Mouse (Mus musculus): ENCODE data around the gene Il34. TPM values are rescaled to one million over a fixed set of nuclear protein-coding genes. Genes with fewer than 3 reads are reported as not detected.
A peak's percentile ranks its signal among the peaks of the same experiment; 100 is the strongest.

Gene Il34
- total and polyA plus RNA-seq, 3 experiments: 3.3 to 15.3 (median 5.3) TPM

DNA sequence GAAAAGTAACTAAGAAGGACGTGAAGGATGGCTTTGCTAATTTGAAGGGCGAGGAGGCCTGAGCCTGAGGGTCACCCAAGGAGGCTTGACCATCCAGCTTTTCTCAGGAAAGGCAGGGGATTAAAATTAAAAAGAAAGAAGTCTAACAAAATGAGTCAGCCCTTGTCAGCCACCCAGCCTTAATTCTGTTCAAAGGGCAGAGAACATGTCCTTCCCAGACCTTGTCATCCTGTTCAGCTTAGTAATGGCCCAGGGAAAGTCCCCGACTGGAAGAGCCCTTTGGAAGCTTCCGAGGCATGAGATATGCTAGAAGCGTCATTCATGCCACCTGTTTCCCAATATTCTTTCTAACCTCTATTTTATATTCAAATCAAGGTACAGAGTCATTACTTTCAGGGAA, 2.7 kb downstream of the Il34 start:
- Histone ChIP-seq H3K27me3 (ENCODE audit: control insufficient read depth, insufficient read depth, low read length) (no peaks in the 10 kb centered on the region), H3K27ac (peak overlapping the region; percentile 28), H3K79me2 (replicated peaks; ENCODE audit: control insufficient read depth, insufficient read depth, low read length) (no peaks in the 10 kb centered on the region), H3K4me3 (no peak overlapping the region), H3K9ac (ENCODE audit: low read depth, low read length) (no peak overlapping the region), H3K4me1 (ENCODE audit: control insufficient read depth, insufficient read depth, low read length) (no peaks in the 10 kb centered on the region), H3K36me3 (ENCODE audit: control insufficient read depth, insufficient read depth, low read length) (no peaks in the 10 kb centered on the region)
- no peak for DNase-seq
- intact Hi-C loops (cut with DNase I): no loop called here
- 58% methylated on average over 5 of the region's 5 CpGs for WGBS
- TF ChIP-seq CTCF (IDR thresholded peaks at IDR 0.05) (no peak), POLR2A (IDR thresholded peaks at IDR 0.05; ENCODE audit: insufficient read depth, low read depth, low read length) (no peak)

- H3K27me3 ChIP-seq (ENCODE audit: control insufficient read depth, insufficient read depth, low read length): no peaks in the 10 kb centered on the region
- H3K27ac ChIP-seq: no peak overlapping the region
- TF ChIP-seq POLR2A (IDR thresholded peaks at IDR 0.05; ENCODE audit: insufficient read depth, low read depth, low read length): no peak
- TF ChIP-seq CTCF (IDR thresholded peaks at IDR 0.05): no peak
- no peak for TF ChIP-seq EP300 (IDR thresholded peaks at IDR 0.05; ENCODE audit: insufficient read depth, low read depth, low read length)
- no peaks in the 10 kb centered on the region for H3K36me3 ChIP-seq (ENCODE audit: control insufficient read depth, insufficient read depth, low read length)
- no peak overlapping the region for H3K4me3 ChIP-seq
- 0 out of 2 replicates have a peak, but pooled peaks cover 2% of the 10 kb centered on the region for H3K4me1 ChIP-seq (ENCODE audit: control insufficient read depth, insufficient read depth, low read length)
- WGBS: 95% methylated on average over 8 of the region's 8 CpGs
- no peaks in the 10 kb centered on the region for H3K79me2 ChIP-seq (replicated peaks; ENCODE audit: control insufficient read depth, insufficient read depth, low read length)
- intact Hi-C loops (cut with DNase I): no loop called here
- DNase-seq: no peak
- no peak overlapping the region for H3K9ac ChIP-seq (ENCODE audit: low read depth, low read length)
Measured at GRCm38 (mm10) chr8:110797086-110797485, 8.6 kb downstream of the Il34 start.

DNA sequence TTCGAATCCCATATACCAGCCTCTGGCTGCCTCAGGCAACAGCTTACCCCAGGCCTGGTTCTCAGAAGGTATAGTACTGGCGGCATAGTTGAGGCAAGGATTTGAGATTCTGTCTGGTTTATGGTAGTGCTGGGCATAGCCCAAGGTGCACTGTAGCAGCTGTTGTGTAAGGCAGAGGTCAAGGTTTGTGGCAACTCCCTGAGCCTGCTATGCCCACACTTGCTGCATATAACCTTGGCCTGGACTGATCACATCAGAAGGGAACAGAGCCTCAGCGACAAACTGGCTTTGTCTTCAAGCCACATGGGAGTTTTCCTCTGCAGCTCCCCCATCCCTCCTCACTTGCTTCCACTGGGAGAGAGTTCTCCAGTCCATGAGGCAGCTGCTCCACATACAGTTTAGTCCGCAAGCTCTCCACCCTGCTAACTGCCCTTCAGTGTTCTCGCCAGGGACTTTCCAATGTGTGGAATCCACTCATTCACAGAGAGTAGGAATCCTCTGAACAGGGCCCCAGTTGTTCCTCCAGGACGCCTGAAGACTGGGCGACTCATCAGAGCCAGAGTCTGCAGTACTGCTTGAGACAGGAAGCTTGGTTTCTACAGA, 11.3 kb downstream of the Il34 start:
- H3K4me1 ChIP-seq (ENCODE audit: control insufficient read depth, insufficient read depth, low read length): peaks cover 6% of the 10 kb centered on the region
- TF ChIP-seq CTCF (IDR thresholded peaks at IDR 0.05) (no peak), POLR2A (IDR thresholded peaks at IDR 0.05; ENCODE audit: insufficient read depth, low read depth, low read length) (no peak), EP300 (IDR thresholded peaks at IDR 0.05; ENCODE audit: insufficient read depth, low read depth, low read length) (no peak)
- H3K27ac ChIP-seq: no peak overlapping the region
- intact Hi-C loops (cut with DNase I): no loop called here
- H3K36me3 ChIP-seq (ENCODE audit: control insufficient read depth, insufficient read depth, low read length): no peaks in the 10 kb centered on the region
- 61% methylated on average over 7 of the region's 7 CpGs for WGBS
- no peak overlapping the region for H3K4me3 ChIP-seq
- no peaks in the 10 kb centered on the region for H3K27me3 ChIP-seq (ENCODE audit: control insufficient read depth, insufficient read depth, low read length)
- DNase-seq: no peak
- H3K79me2 ChIP-seq (replicated peaks; ENCODE audit: control insufficient read depth, insufficient read depth, low read length): no peaks in the 10 kb centered on the region
- H3K9ac ChIP-seq (ENCODE audit: low read depth, low read length): no peak overlapping the region

GRCm38 (mm10) chr8:110793936-110794335, 11.8 kb downstream of the Il34 start:
- no peaks in the 10 kb centered on the region for H3K36me3 ChIP-seq (ENCODE audit: control insufficient read depth, insufficient read depth, low read length)
- H3K79me2 ChIP-seq (replicated peaks; ENCODE audit: control insufficient read depth, insufficient read depth, low read length): no peaks in the 10 kb centered on the region
- no peak for DNase-seq
- H3K4me1 ChIP-seq (ENCODE audit: control insufficient read depth, insufficient read depth, low read length): peaks cover 6% of the 10 kb centered on the region
- no peak overlapping the region for H3K4me3 ChIP-seq
- H3K9ac ChIP-seq (ENCODE audit: low read depth, low read length): no peak overlapping the region
- no peak overlapping the region for H3K27ac ChIP-seq
- WGBS: 92% methylated on average over 9 of the region's 9 CpGs
- intact Hi-C loops (cut with DNase I): no loop called here
- H3K27me3 ChIP-seq (ENCODE audit: control insufficient read depth, insufficient read depth, low read length): no peaks in the 10 kb centered on the region
- TF ChIP-seq CTCF (IDR thresholded peaks at IDR 0.05) (no peak), EP300 (IDR thresholded peaks at IDR 0.05; ENCODE audit: insufficient read depth, low read depth, low read length) (no peak), POLR2A (IDR thresholded peaks at IDR 0.05; ENCODE audit: insufficient read depth, low read depth, low read length) (no peak)

DNA sequence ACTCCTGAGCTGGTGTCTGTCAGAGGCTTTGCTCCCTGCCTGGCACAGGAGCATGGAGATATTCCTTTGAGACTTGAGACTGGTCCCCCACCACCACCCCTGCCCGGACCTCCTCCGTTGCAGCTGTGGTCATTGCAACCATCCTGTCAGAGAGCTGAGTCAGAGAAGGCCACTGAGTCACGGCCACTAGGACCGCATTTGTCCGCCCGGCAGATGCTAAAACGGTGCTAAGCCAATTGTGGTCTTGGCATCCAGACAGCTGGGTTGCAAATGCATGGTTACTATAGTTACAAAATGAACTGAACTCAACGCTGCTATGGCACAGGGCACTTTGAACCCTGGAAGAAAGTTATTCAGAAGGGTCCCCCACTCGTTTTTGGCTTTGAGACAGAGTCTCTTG, 12.2 kb downstream of the Il34 start:
- Histone ChIP-seq H3K27ac (no peak overlapping the region), H3K4me1 (ENCODE audit: control insufficient read depth, insufficient read depth, low read length) (peaks cover 6% of the 10 kb centered on the region), H3K79me2 (replicated peaks; ENCODE audit: control insufficient read depth, insufficient read depth, low read length) (no peaks in the 10 kb centered on the region), H3K4me3 (no peak overlapping the region), H3K36me3 (ENCODE audit: control insufficient read depth, insufficient read depth, low read length) (no peaks in the 10 kb centered on the region), H3K27me3 (ENCODE audit: control insufficient read depth, insufficient read depth, low read length) (no peaks in the 10 kb centered on the region), H3K9ac (ENCODE audit: low read depth, low read length) (no peak overlapping the region)
- TF ChIP-seq EP300 (IDR thresholded peaks at IDR 0.05; ENCODE audit: insufficient read depth, low read depth, low read length) (no peak), CTCF (IDR thresholded peaks at IDR 0.05) (no peak), POLR2A (IDR thresholded peaks at IDR 0.05; ENCODE audit: insufficient read depth, low read depth, low read length) (no peak)
- 65% methylated on average over 9 of the region's 9 CpGs for WGBS
- intact Hi-C loops (cut with DNase I): no loop called here
- no peak for DNase-seq

DNA sequence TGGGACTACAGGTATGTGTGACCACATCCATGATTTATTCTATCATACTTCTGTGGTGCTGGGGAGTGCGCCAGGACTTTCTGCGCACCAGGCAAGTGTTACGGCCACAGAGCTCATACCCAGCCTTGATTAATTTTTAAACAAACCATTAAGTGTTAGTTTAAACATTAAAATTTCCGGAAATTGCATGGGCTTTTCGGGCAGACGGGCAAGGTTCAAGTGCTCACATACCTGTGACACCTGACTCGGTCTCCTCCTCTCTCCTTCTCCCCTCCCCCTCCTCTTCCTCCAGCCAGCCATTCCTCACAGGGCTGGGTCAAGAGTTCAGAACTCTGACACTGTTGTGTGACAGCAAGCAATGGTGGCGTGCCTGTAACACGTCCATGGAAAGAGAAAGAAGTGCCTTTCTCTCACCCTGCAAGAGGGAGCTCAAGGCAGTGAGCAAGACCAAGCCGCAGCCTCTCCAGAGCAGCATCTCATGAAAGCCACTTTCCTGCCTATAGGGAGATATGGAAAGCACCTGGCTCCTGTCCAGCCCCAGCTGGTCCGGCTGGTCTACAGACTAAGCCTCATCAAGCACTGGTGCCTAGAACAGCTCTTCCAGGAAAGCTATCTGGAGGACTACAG, 13.0 kb downstream of the Il34 start:
- intact Hi-C loops (cut with DNase I): no loop called here

More for the DNA sequence above, 13.0 kb downstream of the Il34 start:
- Histone ChIP-seq H3K79me2 (replicated peaks; ENCODE audit: control insufficient read depth, insufficient read depth, low read length) (no peaks in the 10 kb centered on the region), H3K27ac (no peak overlapping the region), H3K4me1 (ENCODE audit: control insufficient read depth, insufficient read depth, low read length) (peaks cover 6% of the 10 kb centered on the region), H3K4me3 (no peak overlapping the region), H3K9ac (ENCODE audit: low read depth, low read length) (no peak overlapping the region), H3K27me3 (ENCODE audit: control insufficient read depth, insufficient read depth, low read length) (no peaks in the 10 kb centered on the region), H3K36me3 (ENCODE audit: control insufficient read depth, insufficient read depth, low read length) (no peaks in the 10 kb centered on the region)
- whole genome bisulfite sequencing: 62% methylated on average over 11 of the region's 11 CpGs
- TF ChIP-seq CTCF (IDR thresholded peaks at IDR 0.05) (no peak), POLR2A (IDR thresholded peaks at IDR 0.05; ENCODE audit: insufficient read depth, low read depth, low read length) (no peak), EP300 (IDR thresholded peaks at IDR 0.05; ENCODE audit: insufficient read depth, low read depth, low read length) (no peak)
- no peak for DNase-seq

Measured in heart, adult 2 months (tissue).